Mouse (Mus musculus): ENCODE measurements around the gene Olfr730.

Gene Olfr730

GRCm38 (mm10) chr14:50188098-50188497, at the start of gene Olfr730:
Olfr730 (minus strand) TSS chr14:50188198.
- in situ Hi-C loops (cut with MboI; ENCODE audit: unreplicated experiment in 2 of 2) = no loop called here

GRCm38 (mm10) chr14:50152810-50153209, 35.2 kb downstream of the Olfr730 start, which contains the start of gene Olfr729:
Olfr729 (minus strand) TSS chr14:50152910.
- in situ Hi-C loops (cut with MboI; ENCODE audit: unreplicated experiment in 2 of 2) = no loop called here

GRCm38 (mm10) chr14:50142580-50142979, 45.4 kb downstream of the Olfr730 start, which contains the start of gene Olfr728:
Olfr728 (minus strand) TSS chr14:50142680.
- in situ Hi-C loops (cut with MboI; ENCODE audit: unreplicated experiment in 2 of 2) = no loop called here

Data from v-Abl transformed pro-B cells (cell line).